Mouse (Mus musculus) spleen, adult 2 months (tissue): ENCODE results near the gene Qtrt2.

Experiments used
- CTCF ChIP-seq: fragments of 200-500 bp; IDR thresholded peaks from 2 replicates; pipeline ENCODE4 v1.5.1; 2011; ENCODE audit warnings: mild to moderate bottlenecking, inconsistent platforms; ENCODE audit not compliant: insufficient read depth, insufficient read length, insufficient replicate concordance; ENCODE audit errors: extremely low read depth
- POLR2A ChIP-seq: fragments of 200-500 bp; IDR thresholded peaks from 2 replicates; pipeline ENCODE4 v1.6.1; 2011; ENCODE audit warnings: low read depth, low read length, inconsistent platforms

GRCm38 (mm10) chr16:43931502-43931901 is 4.9 kb upstream of the Qtrt2 start:
- no peak for TF ChIP-seq POLR2A
- TF ChIP-seq CTCF, result no peak
